Mouse (Mus musculus): ENCODE results near the gene 7530416G11Rik. TPM values are rescaled to one million over a fixed set of nuclear protein-coding genes. Genes with fewer than 3 reads are reported as not detected.

7530416G11Rik gene
- 0.05 TPM in 1 of 2 replicates, not detected in the other for polyA plus RNA-seq (2012; rRNA removed)

GRCm38 (mm10) chr15:85503127-85503526, at the start of gene 7530416G11Rik:
Gene 7530416G11Rik, minus strand, starts transcription at chr15:85503227.
- TF ChIP-seq POLR2A (IDR thresholded peaks at IDR 0.05; ENCODE audit: borderline replicate concordance, extremely low read depth, insufficient read depth, insufficient read length, poor library complexity, severe bottlenecking) (no peak), CTCF (IDR thresholded peaks at IDR 0.05; ENCODE audit: borderline replicate concordance, extremely low read depth, insufficient read depth, insufficient read length) (no peak)
- DNase-seq (ENCODE audit: low read depth) = no peak

- no peak for DNase-seq (ENCODE audit: low read depth)
- no peak for TF ChIP-seq CTCF (IDR thresholded peaks at IDR 0.05; ENCODE audit: borderline replicate concordance, extremely low read depth, insufficient read depth, insufficient read length)
- no peak for TF ChIP-seq POLR2A (IDR thresholded peaks at IDR 0.05; ENCODE audit: borderline replicate concordance, extremely low read depth, insufficient read depth, insufficient read length, poor library complexity, severe bottlenecking)
Observed at GRCm38 (mm10) chr15:85546500-85546899, 43.5 kb upstream of the 7530416G11Rik start.

- no peak for DNase-seq (ENCODE audit: low read depth)
- TF ChIP-seq POLR2A (IDR thresholded peaks at IDR 0.05; ENCODE audit: borderline replicate concordance, extremely low read depth, insufficient read depth, insufficient read length, poor library complexity, severe bottlenecking) (no peak), CTCF (IDR thresholded peaks at IDR 0.05; ENCODE audit: borderline replicate concordance, extremely low read depth, insufficient read depth, insufficient read length) (no peak)
Observed at GRCm38 (mm10) chr15:85545369-85545768, 42.3 kb upstream of the 7530416G11Rik start.

GRCm38 (mm10) chr15:85538170-85538569, 35.1 kb upstream of the 7530416G11Rik start:
- DNase-seq (ENCODE audit: low read depth) = no peak
- TF ChIP-seq CTCF (IDR thresholded peaks at IDR 0.05; ENCODE audit: borderline replicate concordance, extremely low read depth, insufficient read depth, insufficient read length) (no peak), POLR2A (IDR thresholded peaks at IDR 0.05; ENCODE audit: borderline replicate concordance, extremely low read depth, insufficient read depth, insufficient read length, poor library complexity, severe bottlenecking) (no peak)

GRCm38 (mm10) chr15:85537151-85537550, 34.1 kb upstream of the 7530416G11Rik start:
- DNase-seq (ENCODE audit: low read depth) = no peak
- TF ChIP-seq CTCF (IDR thresholded peaks at IDR 0.05; ENCODE audit: borderline replicate concordance, extremely low read depth, insufficient read depth, insufficient read length) (no peak), POLR2A (IDR thresholded peaks at IDR 0.05; ENCODE audit: borderline replicate concordance, extremely low read depth, insufficient read depth, insufficient read length, poor library complexity, severe bottlenecking) (no peak)

- TF ChIP-seq POLR2A (IDR thresholded peaks at IDR 0.05; ENCODE audit: borderline replicate concordance, extremely low read depth, insufficient read depth, insufficient read length, poor library complexity, severe bottlenecking) (no peak), CTCF (IDR thresholded peaks at IDR 0.05; ENCODE audit: borderline replicate concordance, extremely low read depth, insufficient read depth, insufficient read length) (no peak)
- DNase-seq (ENCODE audit: low read depth) = no peak
Observed at GRCm38 (mm10) chr15:85534646-85535045, 31.6 kb upstream of the 7530416G11Rik start.

- no peak for DNase-seq (ENCODE audit: low read depth)
- TF ChIP-seq CTCF (IDR thresholded peaks at IDR 0.05; ENCODE audit: borderline replicate concordance, extremely low read depth, insufficient read depth, insufficient read length) (no peak), POLR2A (IDR thresholded peaks at IDR 0.05; ENCODE audit: borderline replicate concordance, extremely low read depth, insufficient read depth, insufficient read length, poor library complexity, severe bottlenecking) (no peak)
Observed at GRCm38 (mm10) chr15:85534215-85534614, 31.2 kb upstream of the 7530416G11Rik start.

GRCm38 (mm10) chr15:85532063-85532462, 29.0 kb upstream of the 7530416G11Rik start:
- DNase-seq (ENCODE audit: low read depth) = no peak
- no peak for TF ChIP-seq CTCF (IDR thresholded peaks at IDR 0.05; ENCODE audit: borderline replicate concordance, extremely low read depth, insufficient read depth, insufficient read length)
- no peak for TF ChIP-seq POLR2A (IDR thresholded peaks at IDR 0.05; ENCODE audit: borderline replicate concordance, extremely low read depth, insufficient read depth, insufficient read length, poor library complexity, severe bottlenecking)

- no peak for DNase-seq (ENCODE audit: low read depth)
- TF ChIP-seq CTCF (IDR thresholded peaks at IDR 0.05; ENCODE audit: borderline replicate concordance, extremely low read depth, insufficient read depth, insufficient read length) (no peak), POLR2A (IDR thresholded peaks at IDR 0.05; ENCODE audit: borderline replicate concordance, extremely low read depth, insufficient read depth, insufficient read length, poor library complexity, severe bottlenecking) (no peak)
Observed at GRCm38 (mm10) chr15:85529911-85530310, 26.9 kb upstream of the 7530416G11Rik start.

- no peak for TF ChIP-seq CTCF (IDR thresholded peaks at IDR 0.05; ENCODE audit: borderline replicate concordance, extremely low read depth, insufficient read depth, insufficient read length)
- TF ChIP-seq POLR2A (IDR thresholded peaks at IDR 0.05; ENCODE audit: borderline replicate concordance, extremely low read depth, insufficient read depth, insufficient read length, poor library complexity, severe bottlenecking) = no peak
- DNase-seq (ENCODE audit: low read depth) = peak; percentile 33
Observed at GRCm38 (mm10) chr15:85524404-85524950, 21.4 kb upstream of the 7530416G11Rik start.

GRCm38 (mm10) chr15:85523173-85523991, 20.4 kb upstream of the 7530416G11Rik start:
- peak; percentile 64 for DNase-seq (ENCODE audit: low read depth)
- TF ChIP-seq POLR2A (IDR thresholded peaks at IDR 0.05; ENCODE audit: borderline replicate concordance, extremely low read depth, insufficient read depth, insufficient read length, poor library complexity, severe bottlenecking) (no peak), CTCF (IDR thresholded peaks at IDR 0.05; ENCODE audit: borderline replicate concordance, extremely low read depth, insufficient read depth, insufficient read length) (peak; percentile 26; the same call in 1 of the 2 replicates)

Data from brain, embryonic 14.5 days (tissue).